Mouse (Mus musculus) megakaryocyte progenitor cell, adult 5-6 weeks (primary cell): Measurements from ENCODE around the gene Lingo2. TPM values are rescaled to one million over a fixed set of nuclear protein-coding genes. Genes with fewer than 3 reads are reported as not detected.

ENCODE experiments used
- ATAC-seq: replicated peaks from 2 replicates; pipeline ENCODE4 v1.8.0; 2016; ENCODE audit warnings: mild to moderate bottlenecking, moderate TSS enrichment, inconsistent platforms; ENCODE audit not compliant: poor library complexity
- total RNA-seq, 2 experiments: library from RNA; stranded (forward) in 1 of 2; stranded (reverse) in 1 of 2; fragments of 157-497, 149-512 nt in 1 of 2; fragments of 200-1000 nt in 1 of 2; gene quantifications; 2 replicates each; pipeline versions ENCODE4 v1.2.3 to v1.2.4; 2015 to 2017

Lingo2 gene
- total RNA-seq, 2 experiments from 2014 or later: not detected

GRCm38 (mm10) chr4:35885591-35886542 lies 1065.7 kb downstream of the Lingo2 start:
- ATAC-seq: no peak

- no peak for ATAC-seq
Measured at GRCm38 (mm10) chr4:35884946-35885460, 1066.5 kb downstream of the Lingo2 start.

GRCm38 (mm10) chr4:35846518-35846917 lies 1105.0 kb downstream of the Lingo2 start:
- no peak for ATAC-seq

GRCm38 (mm10) chr4:35845140-35845539 lies 1106.4 kb downstream of the Lingo2 start:
- no peak for ATAC-seq

- no peak for ATAC-seq
Measured at GRCm38 (mm10) chr4:35844518-35844917, 1107.0 kb downstream of the Lingo2 start.

GRCm38 (mm10) chr4:35823322-35823870 lies 1128.2 kb downstream of the Lingo2 start:
- ATAC-seq: no peak

- ATAC-seq: no peak
Measured at GRCm38 (mm10) chr4:35820701-35821100, 1130.8 kb downstream of the Lingo2 start.

GRCm38 (mm10) chr4:35814698-35815097 lies 1136.8 kb downstream of the Lingo2 start:
- no peak for ATAC-seq

- ATAC-seq: no peak
Measured at GRCm38 (mm10) chr4:35807497-35808210, 1143.9 kb downstream of the Lingo2 start.

- ATAC-seq: no peak
Measured at GRCm38 (mm10) chr4:35806881-35807464, 1144.6 kb downstream of the Lingo2 start.

- ATAC-seq: no peak
Measured at GRCm38 (mm10) chr4:35784255-35784921, 1167.2 kb downstream of the Lingo2 start.

GRCm38 (mm10) chr4:35770810-35771209 lies 1180.7 kb downstream of the Lingo2 start:
- ATAC-seq: no peak

GRCm38 (mm10) chr4:35766905-35767304 lies 1184.6 kb downstream of the Lingo2 start:
- ATAC-seq: no peak

- ATAC-seq: no peak
Measured at GRCm38 (mm10) chr4:35761181-35761580, 1190.4 kb downstream of the Lingo2 start.

- no peak for ATAC-seq
Measured at GRCm38 (mm10) chr4:35752121-35752860, 1199.3 kb downstream of the Lingo2 start.

GRCm38 (mm10) chr4:35746693-35747092 lies 1204.9 kb downstream of the Lingo2 start:
- no peak for ATAC-seq

- no peak for ATAC-seq
Measured at GRCm38 (mm10) chr4:35724774-35725173, 1226.8 kb downstream of the Lingo2 start.

GRCm38 (mm10) chr4:35704126-35704525 lies 1247.4 kb downstream of the Lingo2 start:
- no peak for ATAC-seq

- ATAC-seq: no peak
Measured at GRCm38 (mm10) chr4:35702661-35703060, 1248.9 kb downstream of the Lingo2 start.

GRCm38 (mm10) chr4:35695137-35695522 lies 1256.4 kb downstream of the Lingo2 start:
- no peak for ATAC-seq
